Mouse (Mus musculus) fat pad, adult 2 months (tissue): ENCODE data around the gene Zfp719.
A peak's percentile ranks its signal among the peaks of the same experiment; 100 is the strongest.

ENCODE experiments used
- DNase-seq: peaks from one replicate; pipeline ENCODE4 v3.0.0-alpha.2; 2011; ENCODE audit warnings: low read depth, low spot score; ENCODE audit errors: extremely low read depth

Zfp719 gene

GRCm38 (mm10) chr7:43579440-43580171, at the start of gene Zfp719:
Zfp719 (plus strand) TSS chr7:43579610.
- DNase-seq, result peak; percentile 93

DNA sequence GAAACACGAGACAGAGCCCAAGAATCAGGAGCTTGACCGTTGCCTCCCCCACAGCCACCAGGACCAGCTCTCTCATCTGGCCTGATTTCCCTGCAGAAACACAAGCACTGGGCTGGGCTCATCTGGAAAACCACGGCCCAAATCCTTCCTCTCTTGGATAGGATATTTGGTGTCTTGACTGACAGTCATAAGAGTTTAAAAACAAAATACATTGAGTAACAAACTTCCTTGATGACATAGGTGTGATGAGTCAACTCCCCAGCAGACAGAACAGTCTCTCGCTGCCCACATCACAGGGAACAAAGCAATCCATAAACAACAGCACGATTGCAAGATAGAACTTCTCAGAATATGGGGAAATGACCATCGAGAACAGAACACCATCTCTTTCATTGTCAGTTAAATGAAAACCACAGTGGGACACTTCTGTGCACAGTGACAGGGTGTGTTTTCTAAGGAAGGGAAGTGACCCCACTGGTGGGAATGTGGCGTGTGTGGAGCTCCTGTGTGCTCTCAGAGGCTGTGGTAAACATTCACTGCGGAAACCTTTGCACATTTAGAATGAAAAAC, 49.1 kb upstream of the Zfp719 start:
- no peak for DNase-seq

GRCm38 (mm10) chr7:43532936-43533505, 46.4 kb upstream of the Zfp719 start:
- DNase-seq, result no peak

DNA sequence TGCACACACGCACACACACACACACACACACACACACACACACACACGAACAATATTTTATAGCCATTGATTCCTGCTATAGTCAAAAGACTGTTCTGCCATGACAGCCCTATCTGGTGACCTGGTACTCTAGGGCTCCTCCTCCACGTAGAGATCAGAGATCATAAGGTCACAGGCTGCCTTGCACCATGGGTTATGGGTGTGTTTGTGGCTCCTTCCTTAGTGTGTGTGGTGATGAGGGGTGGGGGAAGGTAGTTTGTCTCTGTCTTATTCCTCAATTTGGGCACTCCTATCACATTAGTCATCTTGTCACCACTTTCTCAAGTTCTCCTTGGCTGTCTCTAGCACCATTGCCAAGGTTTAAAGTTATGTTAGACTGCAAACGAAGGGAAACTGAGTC, 40.9 kb upstream of the Zfp719 start:
- DNase-seq, result no peak

DNA sequence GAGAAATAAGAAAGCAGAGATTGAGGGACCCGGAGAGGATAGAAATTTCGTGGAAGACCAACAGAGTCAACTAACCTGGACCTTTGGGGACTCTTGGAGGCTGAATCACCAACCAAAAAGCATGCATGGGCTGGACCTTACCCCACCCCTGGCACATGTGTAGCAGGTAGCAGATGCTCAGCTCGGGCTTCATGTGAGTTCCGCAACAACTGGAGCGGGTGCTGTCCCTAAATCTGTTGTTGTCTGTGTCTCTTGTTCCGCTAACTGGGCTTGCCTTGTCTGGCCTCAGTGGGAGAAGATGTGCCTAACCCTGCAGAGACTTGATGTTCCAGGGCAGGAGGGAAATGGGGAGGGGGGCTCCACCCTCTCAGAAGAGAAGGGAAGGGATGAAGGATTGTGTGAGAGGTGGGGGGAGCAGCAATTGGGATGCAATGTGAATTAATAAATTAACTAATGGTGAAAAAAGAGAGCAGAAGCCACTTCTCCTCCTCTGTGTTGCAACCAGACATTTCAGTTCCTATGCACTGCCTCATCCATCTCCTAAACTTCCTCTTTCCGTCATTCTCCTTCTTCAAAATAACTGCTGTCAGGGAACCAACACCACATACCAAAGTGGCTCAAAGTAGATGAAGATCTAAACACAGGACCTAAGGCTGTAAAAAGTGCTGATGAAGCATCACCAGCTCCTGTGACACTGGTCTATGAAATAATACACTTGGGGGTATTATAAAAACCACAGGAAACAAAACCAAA, 35.0 kb upstream of the Zfp719 start, which contains the start of gene Cd33:
Gene Cd33, minus strand, starts transcription at position 204 of the 753 bp plus-strand sequence.
- DNase-seq, result no peak

GRCm38 (mm10) chr7:43545656-43546545, 33.5 kb upstream of the Zfp719 start:
- no peak for DNase-seq

GRCm38 (mm10) chr7:43547666-43548065, 31.7 kb upstream of the Zfp719 start:
- no peak for DNase-seq

DNA sequence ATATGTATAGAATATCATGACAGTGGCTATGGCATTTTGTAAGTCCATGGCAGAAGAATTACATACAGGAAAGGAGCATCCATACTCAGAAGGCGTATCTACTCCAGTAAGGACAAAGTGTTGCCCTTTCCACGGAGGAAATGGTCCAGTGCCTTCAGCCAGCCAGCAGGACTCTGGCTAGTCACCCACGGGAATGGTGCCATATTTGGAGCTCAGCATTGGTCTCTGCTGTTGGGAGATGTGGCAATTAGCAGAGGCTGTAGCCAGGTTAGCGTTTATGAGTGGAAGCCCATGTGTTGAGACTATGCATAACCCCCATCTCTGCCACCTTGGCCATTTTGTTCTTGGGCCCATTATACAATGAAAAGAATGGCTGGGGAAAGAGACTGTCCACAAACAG, 31.2 kb upstream of the Zfp719 start:
- DNase-seq, result no peak

DNA sequence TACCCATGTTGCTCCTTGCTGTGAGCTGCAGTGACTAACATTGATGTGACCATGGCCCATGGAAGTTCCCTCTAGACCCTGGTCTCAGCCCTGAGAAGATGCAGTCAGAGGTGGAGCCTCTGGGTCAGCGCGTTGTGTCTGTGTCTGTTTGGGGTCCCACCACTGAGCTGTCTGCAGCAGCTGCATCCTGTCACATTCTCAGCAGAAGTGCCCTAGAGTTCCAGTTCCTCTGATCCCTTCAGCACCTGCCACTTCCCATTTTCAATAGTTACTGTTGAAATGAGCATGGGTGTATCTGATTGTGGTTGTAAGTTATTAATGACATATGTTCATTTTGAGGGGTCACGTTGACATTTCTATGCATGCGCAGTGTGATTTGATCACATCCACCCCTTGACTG, 26.3 kb upstream of the Zfp719 start:
- no peak for DNase-seq

GRCm38 (mm10) chr7:43554550-43554949, 24.9 kb upstream of the Zfp719 start:
- no peak for DNase-seq

GRCm38 (mm10) chr7:43555351-43555750, 24.1 kb upstream of the Zfp719 start:
- DNase-seq, result no peak

- DNase-seq, result no peak
Observed at GRCm38 (mm10) chr7:43556901-43557300, 22.5 kb upstream of the Zfp719 start.

GRCm38 (mm10) chr7:43562006-43562633, 17.3 kb upstream of the Zfp719 start, which contains the start of gene Zfp658:
Zfp658 (plus strand) TSS chr7:43562256.
- no peak for DNase-seq

DNA sequence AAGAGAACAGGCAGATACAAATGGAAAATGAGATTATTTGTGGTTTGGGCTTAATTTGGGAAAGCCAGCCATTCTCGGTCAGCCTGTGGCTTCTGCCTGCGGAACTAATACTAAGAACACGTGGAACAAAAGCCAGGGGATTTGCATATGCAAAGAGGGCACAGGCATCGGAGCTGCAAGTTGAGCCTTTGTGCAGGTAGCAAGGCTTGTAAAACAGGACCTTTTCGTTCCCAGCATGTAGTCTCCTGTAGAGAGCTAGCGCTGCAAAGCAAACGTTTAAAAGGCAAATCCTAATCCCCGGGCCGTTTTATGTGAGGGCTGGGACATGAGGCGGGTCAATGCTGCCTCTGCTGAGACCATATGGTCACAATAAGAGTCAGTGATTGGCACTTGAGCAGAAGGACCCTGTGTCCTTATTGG, 16.7 kb upstream of the Zfp719 start:
- DNase-seq, result no peak

DNA sequence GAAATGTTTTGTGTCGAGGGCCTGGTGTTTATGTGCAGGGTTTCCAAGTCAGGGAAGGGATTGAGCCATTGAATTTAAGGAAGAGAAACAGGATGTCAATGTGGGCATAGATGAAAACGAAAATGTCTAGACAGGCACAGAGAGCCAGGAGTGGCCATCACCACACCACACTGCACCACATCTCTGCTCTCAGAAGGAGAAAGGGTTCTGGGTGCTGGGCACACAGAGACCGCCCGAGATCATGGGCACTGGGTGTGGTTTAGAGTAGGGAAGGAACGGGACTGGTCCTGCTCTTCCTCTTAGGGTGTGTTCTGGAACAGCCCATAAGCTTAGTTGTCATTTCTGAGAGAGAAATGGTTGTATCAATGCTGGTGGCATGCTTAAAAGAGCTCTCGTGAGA, 16.1 kb upstream of the Zfp719 start:
- DNase-seq, result no peak

DNA sequence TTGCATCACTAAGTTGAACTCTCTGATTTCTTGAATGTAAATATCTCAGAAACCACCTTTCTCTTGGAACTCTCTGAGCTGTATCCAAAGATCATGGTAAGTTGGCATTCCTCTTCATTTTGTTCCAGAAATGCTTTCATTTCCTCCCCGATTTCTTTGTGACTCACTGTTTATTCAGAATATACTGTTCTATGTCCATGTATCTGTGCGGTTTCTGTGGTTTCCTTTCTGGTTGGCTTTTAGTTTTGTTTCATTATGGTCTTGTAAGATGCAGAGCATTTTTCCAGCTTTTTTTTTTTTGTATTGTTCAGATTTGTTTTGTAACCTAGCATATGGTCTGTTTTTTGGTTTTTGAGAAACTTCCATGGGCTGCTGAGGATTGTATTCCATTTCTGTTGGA, 8.2 kb upstream of the Zfp719 start:
- DNase-seq, result no peak

DNA sequence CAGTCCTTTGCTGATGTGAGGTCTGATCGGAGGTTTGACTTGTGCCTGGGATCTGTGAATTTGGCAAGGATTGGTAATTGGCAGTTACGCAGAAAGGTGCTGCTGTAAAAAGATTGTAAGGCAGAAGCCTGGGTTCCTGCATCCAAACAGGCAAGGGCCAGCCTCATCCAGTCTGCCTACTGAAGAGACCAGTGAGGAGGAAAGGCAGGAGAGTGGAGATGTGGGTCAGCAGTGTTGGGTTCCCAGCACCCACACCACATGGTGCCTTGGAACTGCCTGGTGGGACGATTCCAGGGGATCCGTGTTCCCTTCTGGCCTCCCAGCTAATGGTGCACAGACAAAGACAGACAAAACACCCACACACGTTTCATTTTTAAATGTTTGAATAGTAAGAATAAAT, 1.1 kb downstream of the Zfp719 start:
- no peak for DNase-seq

DNA sequence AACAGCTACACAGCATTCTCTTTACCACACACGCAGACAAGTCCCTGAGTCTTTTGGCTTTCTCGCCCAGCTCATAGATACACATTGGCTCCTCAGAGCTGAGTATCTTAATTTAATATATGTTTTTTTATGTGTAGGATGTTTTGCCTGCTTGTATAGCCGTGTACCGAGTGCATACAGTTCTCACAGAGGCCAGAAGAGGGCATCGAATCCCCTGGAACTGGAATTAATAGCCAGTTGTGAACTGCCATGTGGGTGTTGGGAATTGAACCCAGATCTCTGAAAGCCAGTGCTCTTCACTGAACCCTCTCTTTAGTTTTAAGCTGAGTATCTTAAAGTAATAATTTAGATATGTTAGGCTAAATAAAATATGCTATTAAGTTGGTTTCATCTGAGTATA, 5.4 kb downstream of the Zfp719 start:
- no peak for DNase-seq

DNA sequence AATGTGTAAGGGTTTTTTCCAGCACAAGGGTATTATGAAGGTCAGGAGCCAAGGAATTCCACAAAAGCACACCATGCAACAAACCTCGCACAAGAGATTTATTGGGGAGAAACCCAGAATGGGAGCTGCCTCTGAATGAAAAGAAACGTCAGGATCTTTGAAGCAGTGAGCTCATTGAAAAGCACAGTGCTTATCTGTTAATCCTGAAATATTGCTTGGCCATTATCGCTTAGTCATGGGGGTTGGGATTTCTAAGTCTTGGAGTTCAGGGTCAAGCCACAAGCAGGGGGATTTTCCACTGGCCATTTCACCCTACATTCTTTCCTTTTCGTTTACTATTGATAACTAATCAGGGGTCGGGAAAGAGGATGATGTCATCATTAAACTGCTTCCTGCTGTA, 22.5 kb downstream of the Zfp719 start:
- no peak for DNase-seq
